Mouse (Mus musculus): ENCODE measurements around the gene Krt19.

DNA sequence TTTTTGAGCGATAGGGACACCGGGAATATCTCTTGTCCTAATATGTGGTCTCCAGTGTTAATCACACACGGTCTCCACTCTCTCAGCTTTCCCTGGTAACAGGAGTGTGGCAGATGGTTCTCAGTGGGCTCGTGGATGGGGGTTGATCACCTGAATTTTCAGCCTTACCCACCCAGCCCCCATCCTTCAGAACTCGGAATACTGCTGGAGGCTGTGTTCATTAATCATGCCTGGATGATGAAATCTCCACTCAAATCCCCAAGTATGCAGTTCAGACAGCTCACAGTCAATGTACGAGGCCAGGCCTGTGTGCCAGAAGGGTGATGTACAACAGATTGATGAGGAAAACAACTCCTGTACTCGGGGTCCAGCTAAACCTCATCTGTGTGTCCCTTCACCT lies 23.6 kb downstream of the Krt19 start:
- TF ChIP-seq EP300 (IDR thresholded peaks at IDR 0.05; ENCODE audit: low read depth) (no peak), CTCF (IDR thresholded peaks at IDR 0.05; ENCODE audit: low read depth) (no peak)

All from liver, embryonic 14.5 days (tissue).